Mouse (Mus musculus): ENCODE data around the gene Slc50a1. TPM values are rescaled to one million over a fixed set of nuclear protein-coding genes. Genes with fewer than 3 reads are reported as not detected.

Gene Slc50a1
- polyA plus RNA-seq, 1 experiment from 2014 or later, result 38.4 TPM

DNA sequence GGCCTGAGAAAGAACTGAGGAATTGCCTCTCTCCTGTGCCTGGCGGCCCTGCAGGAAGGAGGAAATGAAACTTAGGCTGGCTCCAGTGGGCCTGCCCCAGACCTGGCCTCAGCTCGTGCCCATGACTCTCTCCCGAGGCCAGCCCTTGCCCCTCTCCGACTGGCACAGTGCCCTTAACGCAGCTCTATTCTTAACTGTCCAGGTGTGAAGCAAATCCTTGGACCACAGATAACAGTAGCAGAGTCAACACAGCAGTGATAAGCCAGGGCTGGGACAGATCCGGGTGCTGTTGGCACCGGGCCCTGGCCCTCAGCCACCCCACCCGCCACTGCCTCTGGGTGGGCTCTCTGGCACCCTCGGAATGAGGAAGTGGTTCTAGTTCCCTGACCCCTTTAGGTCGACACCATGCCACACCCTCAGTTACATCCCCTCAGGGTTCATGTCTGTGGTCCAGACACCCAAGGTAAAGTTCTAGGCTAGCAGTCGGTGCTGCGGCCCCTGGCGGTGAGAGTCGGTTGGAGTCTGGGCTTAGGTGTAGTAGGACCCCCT lies 36.7 kb downstream of the Slc50a1 start:
- Histone ChIP-seq H3K4me1 (ENCODE audit: control insufficient read depth, insufficient read depth, low read length) (0 out of 2 replicates have a peak, but pooled peaks cover 2% of the 10 kb centered on the region), H3K4me2 (ENCODE audit: low read length) (no peak overlapping the region), H3K27ac (ENCODE audit: low read depth, low read length) (no peak overlapping the region), H3K9me3 (replicated peaks; ENCODE audit: control insufficient read depth, low read length) (no peaks in the 10 kb centered on the region), H3K9ac (ENCODE audit: low read length) (no peak overlapping the region), H3K27me3 (replicated peaks; ENCODE audit: control insufficient read depth, insufficient read depth, low read length) (no peaks in the 10 kb centered on the region), H3K4me3 (ENCODE audit: low read depth, low read length) (no peak overlapping the region), H3K36me3 (ENCODE audit: control insufficient read depth, insufficient read depth, low read length) (peaks cover 60% of the 10 kb centered on the region)
- ATAC-seq (peak; percentile 11; the same call in 1 of the 2 replicates), DNase-seq (ENCODE audit: low spot score) (no peak)
- 82% methylated on average over 14 of the region's 14 CpGs for WGBS

DNA sequence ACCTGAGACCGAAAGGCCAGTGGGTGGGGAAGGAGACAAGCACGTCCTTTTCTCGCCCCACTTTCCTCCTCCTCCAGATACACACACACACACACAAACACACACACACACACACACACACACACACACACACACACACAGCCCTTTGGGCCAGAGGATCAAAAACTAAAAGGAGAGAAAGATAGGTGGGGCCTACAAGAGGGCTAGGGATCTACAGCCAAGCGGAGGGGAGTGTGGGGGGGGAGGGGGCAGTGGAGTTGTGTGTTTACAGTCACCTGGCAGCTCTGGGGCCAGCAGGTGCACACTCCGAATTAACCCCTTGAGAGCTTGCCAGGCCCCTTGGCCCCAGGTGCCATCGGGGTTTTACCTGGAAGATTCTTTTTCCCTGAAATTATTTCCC lies 37.8 kb downstream of the Slc50a1 start:
- 83% methylated on average over 6 of the region's 6 CpGs for WGBS
- H3K4me2 ChIP-seq (ENCODE audit: low read length), result no peak overlapping the region
- H3K36me3 ChIP-seq (ENCODE audit: control insufficient read depth, insufficient read depth, low read length), result peaks cover 50% of the 10 kb centered on the region
- ATAC-seq, result no peak
- H3K27ac ChIP-seq (ENCODE audit: low read depth, low read length), result no peak overlapping the region
- no peak overlapping the region for H3K4me3 ChIP-seq (ENCODE audit: low read depth, low read length)
- H3K9ac ChIP-seq (ENCODE audit: low read length), result no peak overlapping the region
- H3K9me3 ChIP-seq (replicated peaks; ENCODE audit: control insufficient read depth, low read length), result no peaks in the 10 kb centered on the region
- H3K27me3 ChIP-seq (replicated peaks; ENCODE audit: control insufficient read depth, insufficient read depth, low read length), result no peaks in the 10 kb centered on the region
- DNase-seq (ENCODE audit: low spot score), result no peak
- 0 out of 2 replicates have a peak, but pooled peaks cover 8% of the 10 kb centered on the region for H3K4me1 ChIP-seq (ENCODE audit: control insufficient read depth, insufficient read depth, low read length)

DNA sequence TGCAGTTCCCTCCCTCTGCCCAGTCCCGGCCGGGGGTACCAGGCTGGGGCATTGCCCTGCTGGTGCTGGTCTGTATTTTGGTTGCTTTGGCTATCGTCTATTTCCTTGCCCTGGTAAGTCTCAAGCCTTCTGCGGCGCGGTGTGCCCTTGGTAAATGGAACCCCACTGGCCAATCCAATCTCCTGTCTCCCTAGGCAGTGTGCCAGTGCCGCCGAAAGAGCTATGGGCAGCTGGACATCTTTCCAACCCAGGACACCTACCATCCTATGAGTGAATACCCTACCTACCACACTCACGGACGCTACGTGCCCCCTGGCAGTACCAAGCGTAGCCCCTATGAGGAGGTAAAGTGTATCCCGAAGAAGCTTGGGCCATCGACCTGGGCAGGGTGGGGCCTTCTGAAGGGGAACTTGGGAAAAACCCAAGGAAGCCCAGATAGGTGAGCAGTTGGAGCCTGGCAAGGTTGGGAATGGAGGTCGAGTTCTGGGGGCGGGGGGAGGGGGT lies 38.5 kb downstream of the Slc50a1 start:
- no peaks in the 10 kb centered on the region for H3K27me3 ChIP-seq (replicated peaks; ENCODE audit: control insufficient read depth, insufficient read depth, low read length)
- ATAC-seq (no peak), DNase-seq (ENCODE audit: low spot score) (no peak)
- peaks cover 42% of the 10 kb centered on the region for H3K36me3 ChIP-seq (ENCODE audit: control insufficient read depth, insufficient read depth, low read length)
- no peak overlapping the region for H3K27ac ChIP-seq (ENCODE audit: low read depth, low read length)
- no peak overlapping the region for H3K9ac ChIP-seq (ENCODE audit: low read length)
- no peaks in the 10 kb centered on the region for H3K9me3 ChIP-seq (replicated peaks; ENCODE audit: control insufficient read depth, low read length)
- no peak overlapping the region for H3K4me3 ChIP-seq (ENCODE audit: low read depth, low read length)
- peaks cover 8% of the 10 kb centered on the region; the same call in 1 of the 2 replicates for H3K4me1 ChIP-seq (ENCODE audit: control insufficient read depth, insufficient read depth, low read length)
- no peak overlapping the region for H3K4me2 ChIP-seq (ENCODE audit: low read length)
- 79% methylated on average over 16 of the region's 16 CpGs for WGBS

DNA sequence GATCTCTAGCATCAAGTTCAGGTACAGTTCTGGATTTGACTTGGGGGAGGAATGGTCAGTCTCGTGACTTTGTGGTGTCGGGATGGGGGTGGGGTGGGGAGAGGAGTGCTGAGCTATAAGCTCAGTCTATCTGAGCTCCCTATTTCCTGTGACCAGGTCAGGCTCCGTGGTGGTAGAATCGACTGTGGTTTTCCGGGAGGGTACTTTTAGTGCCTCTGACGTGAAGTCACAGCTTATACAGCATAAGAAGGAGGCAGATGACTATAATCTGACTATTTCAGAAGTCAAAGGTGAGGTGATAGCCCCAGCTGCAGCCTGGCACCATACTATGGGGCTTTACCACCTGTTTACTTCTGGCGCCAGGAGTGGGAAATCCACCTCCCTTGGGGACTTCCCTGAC lies 39.0 kb downstream of the Slc50a1 start:
- ATAC-seq (no peak), DNase-seq (ENCODE audit: low spot score) (no peak)
- 83% methylated on average over 7 of the region's 7 CpGs for WGBS
- Histone ChIP-seq H3K27ac (ENCODE audit: low read depth, low read length) (no peak overlapping the region), H3K9ac (ENCODE audit: low read length) (no peak overlapping the region), H3K9me3 (replicated peaks; ENCODE audit: control insufficient read depth, low read length) (no peaks in the 10 kb centered on the region), H3K27me3 (replicated peaks; ENCODE audit: control insufficient read depth, insufficient read depth, low read length) (no peaks in the 10 kb centered on the region), H3K4me3 (ENCODE audit: low read depth, low read length) (no peak overlapping the region), H3K4me2 (ENCODE audit: low read length) (no peak overlapping the region), H3K4me1 (ENCODE audit: control insufficient read depth, insufficient read depth, low read length) (peaks cover 13% of the 10 kb centered on the region), H3K36me3 (ENCODE audit: control insufficient read depth, insufficient read depth, low read length) (peaks cover 40% of the 10 kb centered on the region)

DNA sequence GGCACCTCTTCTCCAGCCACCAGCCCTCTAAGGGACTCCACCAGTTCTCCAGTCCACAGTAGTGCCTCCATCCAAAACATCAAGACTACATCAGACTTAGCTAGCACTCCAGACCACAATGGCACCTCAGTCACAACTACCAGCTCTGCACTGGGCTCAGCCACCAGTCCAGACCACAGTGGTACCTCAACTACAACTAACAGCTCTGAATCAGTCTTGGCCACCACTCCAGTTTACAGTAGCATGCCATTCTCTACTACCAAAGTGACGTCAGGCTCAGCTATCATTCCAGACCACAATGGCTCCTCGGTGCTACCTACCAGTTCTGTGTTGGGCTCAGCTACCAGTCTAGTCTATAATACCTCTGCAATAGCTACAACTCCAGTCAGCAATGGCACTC lies 39.8 kb downstream of the Slc50a1 start:
- Histone ChIP-seq H3K27ac (ENCODE audit: low read depth, low read length) (no peak overlapping the region), H3K4me3 (ENCODE audit: low read depth, low read length) (no peak overlapping the region), H3K9me3 (replicated peaks; ENCODE audit: control insufficient read depth, low read length) (no peaks in the 10 kb centered on the region), H3K4me2 (ENCODE audit: low read length) (no peak overlapping the region), H3K9ac (ENCODE audit: low read length) (no peak overlapping the region), H3K4me1 (ENCODE audit: control insufficient read depth, insufficient read depth, low read length) (peaks cover 21% of the 10 kb centered on the region), H3K36me3 (ENCODE audit: control insufficient read depth, insufficient read depth, low read length) (peaks cover 32% of the 10 kb centered on the region), H3K27me3 (replicated peaks; ENCODE audit: control insufficient read depth, insufficient read depth, low read length) (no peaks in the 10 kb centered on the region)
- ATAC-seq, result no peak
- 88% methylated on average over 2 of the region's 2 CpGs for WGBS
- no peak for DNase-seq (ENCODE audit: low spot score)

DNA sequence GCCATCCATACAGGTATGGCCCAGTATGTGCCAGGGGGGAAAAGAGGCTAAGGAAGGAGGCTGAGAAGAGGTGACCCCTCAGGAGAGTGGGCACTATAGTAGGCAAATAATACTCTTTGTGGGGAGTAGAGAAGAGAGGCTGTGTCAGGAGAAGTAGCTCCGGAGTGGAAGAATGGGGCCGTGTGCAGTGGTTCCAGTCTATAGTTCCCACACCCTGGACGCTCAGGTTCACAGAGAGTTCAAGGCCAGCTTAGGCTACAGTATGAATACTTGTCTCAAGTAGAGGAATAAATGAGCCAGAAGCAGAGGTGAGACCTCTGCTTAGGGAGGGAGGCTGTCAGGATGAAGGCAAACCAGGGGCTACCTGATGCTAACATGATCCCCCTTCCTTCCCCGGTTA lies 41.1 kb downstream of the Slc50a1 start:
- no peak overlapping the region for H3K27ac ChIP-seq (ENCODE audit: low read depth, low read length)
- no peak for ATAC-seq
- H3K27me3 ChIP-seq (replicated peaks; ENCODE audit: control insufficient read depth, insufficient read depth, low read length), result no peaks in the 10 kb centered on the region
- no peak for DNase-seq (ENCODE audit: low spot score)
- 54% methylated on average over 4 of the region's 4 CpGs for WGBS
- no peaks in the 10 kb centered on the region for H3K9me3 ChIP-seq (replicated peaks; ENCODE audit: control insufficient read depth, low read length)
- H3K36me3 ChIP-seq (ENCODE audit: control insufficient read depth, insufficient read depth, low read length), result peaks cover 20% of the 10 kb centered on the region
- no peak overlapping the region; the same call in 1 of the 2 replicates for H3K4me2 ChIP-seq (ENCODE audit: low read length)
- H3K4me3 ChIP-seq (ENCODE audit: low read depth, low read length), result no peak overlapping the region
- no peak overlapping the region for H3K9ac ChIP-seq (ENCODE audit: low read length)
- H3K4me1 ChIP-seq (ENCODE audit: control insufficient read depth, insufficient read depth, low read length), result peaks cover 33% of the 10 kb centered on the region

DNA sequence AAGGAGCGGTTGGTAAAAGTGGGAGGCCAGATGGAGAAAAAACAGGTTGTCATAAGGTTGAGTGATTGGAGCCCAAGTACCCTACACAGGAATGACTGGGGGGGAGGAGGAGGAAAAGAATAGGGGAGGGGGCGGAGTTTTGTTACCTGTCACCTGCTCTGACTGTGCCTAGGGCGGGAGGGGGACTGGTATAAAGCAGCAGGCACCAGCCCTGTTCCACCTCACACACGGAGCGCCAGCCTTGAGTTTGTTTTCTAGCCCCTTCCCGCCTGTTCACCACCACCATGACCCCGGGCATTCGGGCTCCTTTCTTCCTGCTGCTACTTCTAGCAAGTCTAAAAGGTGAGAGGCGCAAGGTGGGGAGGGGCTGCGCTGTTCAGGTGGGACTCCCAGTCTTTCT lies 41.5 kb downstream of the Slc50a1 start, which contains the start of gene Muc1:
TSS of gene Muc1 (plus strand) at position 222 of the 400 bp plus-strand sequence.
- Histone ChIP-seq H3K27me3 (replicated peaks; ENCODE audit: control insufficient read depth, insufficient read depth, low read length) (no peaks in the 10 kb centered on the region), H3K4me1 (ENCODE audit: control insufficient read depth, insufficient read depth, low read length) (peaks cover 38% of the 10 kb centered on the region), H3K9me3 (replicated peaks; ENCODE audit: control insufficient read depth, low read length) (no peaks in the 10 kb centered on the region), H3K9ac (ENCODE audit: low read length) (peak within 1 kb of the TSS; percentile 85; the same call in 1 of the 2 replicates), H3K36me3 (ENCODE audit: control insufficient read depth, insufficient read depth, low read length) (peaks cover 20% of the 10 kb centered on the region), H3K27ac (ENCODE audit: low read depth, low read length) (peak within 1 kb of the TSS; percentile 94), H3K4me2 (ENCODE audit: low read length) (peak within 1 kb of the TSS; percentile 72), H3K4me3 (ENCODE audit: low read depth, low read length) (peak within 1 kb of the TSS; percentile 62)
- 36% methylated on average over 10 of the region's 10 CpGs for WGBS
- ATAC-seq, result no peak
- DNase-seq (ENCODE audit: low spot score), result no peak

DNA sequence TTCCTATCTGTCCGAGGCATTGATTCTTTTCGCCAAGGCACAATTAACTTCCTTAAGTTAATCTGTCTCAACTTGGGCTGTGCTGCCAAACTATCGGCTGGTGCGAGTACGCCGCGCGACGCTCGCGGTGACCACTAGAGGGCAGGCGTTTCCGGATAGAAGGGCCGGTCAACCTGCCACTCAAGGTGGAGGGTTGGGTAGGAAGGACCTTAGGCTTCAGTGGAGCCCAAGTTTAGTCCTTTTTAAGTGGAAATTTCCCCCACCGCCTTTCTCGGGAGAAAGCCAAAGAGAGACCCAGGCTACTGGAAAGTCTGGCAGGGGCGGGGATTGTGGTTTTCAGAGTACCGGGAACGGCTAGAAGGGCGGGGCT lies 42.2 kb downstream of the Slc50a1 start:
- Histone ChIP-seq H3K27ac (ENCODE audit: low read depth, low read length) (peak overlapping the region; percentile 94), H3K4me3 (ENCODE audit: low read depth, low read length) (peak overlapping the region; percentile 62), H3K27me3 (replicated peaks; ENCODE audit: control insufficient read depth, insufficient read depth, low read length) (no peaks in the 10 kb centered on the region), H3K4me2 (ENCODE audit: low read length) (peak overlapping the region; percentile 72), H3K9me3 (replicated peaks; ENCODE audit: control insufficient read depth, low read length) (no peaks in the 10 kb centered on the region), H3K36me3 (ENCODE audit: control insufficient read depth, insufficient read depth, low read length) (peaks cover 20% of the 10 kb centered on the region), H3K4me1 (ENCODE audit: control insufficient read depth, insufficient read depth, low read length) (peaks cover 43% of the 10 kb centered on the region), H3K9ac (ENCODE audit: low read length) (peak overlapping the region; percentile 85; the same call in 1 of the 2 replicates)
- DNase-seq (ENCODE audit: low spot score) (peak; percentile 90), ATAC-seq (peak; percentile 37)
- under 1% methylated on average over 20 of the region's 20 CpGs for WGBS

All from forebrain, embryonic 14.5 days (tissue).